Mouse (Mus musculus): Measurements from ENCODE around the gene Fam151b.
A peak's percentile ranks its signal among the peaks of the same experiment; 100 is the strongest.

Fam151b gene

DNA sequence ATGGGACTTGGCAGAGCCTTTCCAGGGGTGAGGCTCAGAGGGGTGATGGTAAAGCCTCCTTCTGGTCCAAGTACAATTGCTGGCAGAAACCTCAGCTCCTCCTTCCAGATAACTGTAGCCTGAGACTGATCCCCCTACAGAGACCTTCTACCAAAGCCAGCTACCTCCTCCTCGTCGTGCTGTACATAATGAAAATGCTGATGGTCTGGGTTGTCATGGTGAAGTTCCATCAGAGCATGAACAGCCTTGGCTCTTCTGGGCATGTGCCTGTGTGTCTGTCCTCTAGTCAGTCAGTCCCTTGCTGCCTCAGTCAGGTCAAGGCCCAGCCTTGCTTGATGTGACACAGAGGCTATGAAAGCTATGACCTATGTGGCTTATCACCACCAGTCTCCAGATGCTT lies 73.3 kb downstream of the Fam151b start:
- no peak for DNase-seq

DNA sequence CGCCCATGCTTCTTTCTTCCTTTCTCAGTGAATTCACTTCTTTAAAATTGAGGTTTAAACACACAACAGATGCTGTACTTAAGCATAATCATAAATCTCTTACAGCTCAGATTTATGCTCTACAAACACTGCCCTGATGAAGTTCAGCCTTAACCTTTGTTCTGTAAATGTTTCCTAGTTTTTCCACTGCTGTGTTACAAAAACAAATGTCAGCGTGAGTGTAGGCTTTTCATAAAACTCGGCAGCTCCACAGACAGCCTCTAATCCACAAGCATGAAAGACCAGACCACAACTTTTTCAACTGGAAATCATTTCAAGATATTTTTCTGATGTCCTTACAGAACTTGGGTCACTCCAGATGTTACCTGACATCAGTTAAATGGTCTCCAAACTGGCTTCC lies 80.3 kb downstream of the Fam151b start:
- DNase-seq: no peak

DNA sequence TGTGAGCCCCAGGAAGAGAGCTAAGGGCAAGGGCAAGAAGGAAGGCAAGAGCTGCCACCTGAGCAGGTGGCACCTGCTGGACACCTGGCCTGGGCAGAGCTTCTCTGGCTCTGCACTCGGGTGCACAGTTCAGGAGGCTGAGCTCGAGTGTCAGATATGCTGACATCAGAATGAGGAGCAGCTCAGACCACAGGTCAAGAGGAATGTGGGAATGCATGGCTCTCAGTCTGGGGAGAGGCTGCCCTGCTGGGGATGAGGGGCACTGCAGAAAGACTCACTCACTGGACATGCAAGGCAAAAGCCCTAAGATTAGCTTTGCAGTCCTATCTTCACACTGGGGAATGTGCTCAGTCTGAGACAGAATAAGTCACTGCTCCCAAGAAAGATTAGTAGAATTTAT lies 81.8 kb downstream of the Fam151b start:
- peak; percentile 38 for DNase-seq

Data from kidney, adult 11 months (tissue).